Comparison of ENCODE assay signal across 8 mouse cellular contexts in the genomic region with DNA sequence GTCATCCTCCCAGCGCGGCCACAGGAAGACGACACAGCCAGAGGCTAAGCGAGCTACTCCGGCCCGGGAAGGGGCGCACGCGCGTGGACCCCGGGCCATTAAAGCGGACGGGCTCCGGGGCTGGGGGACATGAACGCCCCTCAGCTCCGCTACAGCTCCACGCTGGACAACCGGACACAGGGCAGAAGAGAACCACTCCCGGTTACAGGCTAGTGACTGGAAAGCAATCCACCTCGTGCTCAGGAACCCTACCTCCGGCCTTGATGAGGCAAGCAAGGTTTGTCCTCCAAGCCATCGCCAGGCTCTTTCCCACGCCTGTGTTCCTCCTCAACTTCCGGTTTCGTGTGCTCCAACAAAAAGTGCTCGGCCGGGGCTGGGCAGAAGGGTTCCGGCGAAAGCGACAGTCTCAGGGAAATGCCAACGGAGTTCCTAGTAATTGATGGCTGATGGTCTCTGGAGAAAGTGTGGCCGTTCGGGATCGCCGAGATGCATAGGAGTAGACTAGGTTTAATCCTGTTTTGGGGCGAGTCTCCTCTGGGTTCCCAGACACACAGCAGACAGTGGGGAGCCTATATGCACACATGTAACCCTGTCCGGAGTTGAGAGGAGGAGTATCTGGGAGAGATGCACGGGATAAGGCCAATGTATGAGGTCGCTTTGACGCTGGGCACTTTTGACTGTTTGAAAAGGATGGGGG. TPM values are rescaled to one million over a fixed set of nuclear protein-coding genes. Genes with fewer than 3 reads are reported as not detected.
DNase-seq lines count a peak whose midpoint lies in the region; ATAC-seq and TF ChIP-seq lines count a peak whose summit lies in the region.

A gene (minus strand): TSS at position 351 of the 697 bp plus-strand sequence.

- H3K27me3 ChIP-seq in Patski: no peaks in the 10 kb centered on the region
- H3K27me3 ChIP-seq in hindbrain, embryonic 13.5 days: no peaks in the 10 kb centered on the region

- H3K9me3 ChIP-seq in hindbrain, embryonic 13.5 days: no peaks in the 10 kb centered on the region

- peak within 1 kb of the TSS; percentile 66 for H3K4me3 ChIP-seq in hindbrain, embryonic 13.5 days

- peak within 1 kb of the TSS; percentile 76 for H3K4me2 ChIP-seq in hindbrain, embryonic 13.5 days

- H3K36me3 ChIP-seq in hindbrain, embryonic 13.5 days: peaks cover 6% of the 10 kb centered on the region; the same call in 1 of the 2 replicates

- TF ChIP-seq CTCF in Patski (IDR thresholded peaks at IDR 0.05): no peak

- in situ Hi-C loops in Patski (cut with MboI; ENCODE audit: low pct_unique_long_range_greater_than_20kb): no loop called here

- H3K9ac ChIP-seq in hindbrain, embryonic 13.5 days: peak within 1 kb of the TSS; percentile 84

- ATAC-seq in Patski: peak; percentile 76
- ATAC-seq in hindbrain, embryonic 13.5 days (ENCODE audit: low FRiP score): peak; percentile 93

- under 1% methylated on average over 40 of the region's 40 CpGs for WGBS in hindbrain, embryonic 13.5 days

- CTCF ChIA-PET in Patski (lab: Charles Lee): no interaction called here

- POLR2A ChIA-PET in Patski (lab: Charles Lee): no interaction called here

- H3K27ac ChIP-seq in hindbrain, embryonic 13.5 days: peak within 1 kb of the TSS; percentile 87

- peak; percentile 51 for DNase-seq in Patski (ENCODE audit: low read depth, low spot score)
- peak; percentile 90 to 93 for DNase-seq in cerebellum, postnatal 14 days
- peak; percentile 73 to 78 for DNase-seq in frontal cortex, postnatal 14 days (ENCODE audit: low spot score in 2 of 2)
- DNase-seq in layer of hippocampus, postnatal 25 days (ENCODE audit: extremely low spot score in 1 of 2, low spot score in 1 of 2): peak; percentile 77 to 78
- peak; percentile 79 for DNase-seq in lung, postnatal 25 days (ENCODE audit: low spot score)
- DNase-seq in retina, embryonic 14.5 days (ENCODE audit: low spot score): peak; percentile 91
- DNase-seq in thymus, postnatal 4 days: peak; percentile 85

- peaks cover 23% of the 10 kb centered on the region for H3K4me1 ChIP-seq in hindbrain, embryonic 13.5 days (replicated peaks)

RNA-seq across cellular contexts. Expression of the gene that starts here (rescaled TPM):
- 26.0 TPM for polyA plus RNA-seq in Patski (2021)
- 25.8 and 25.9 TPM in 2 replicates for polyA plus RNA-seq in hindbrain, embryonic 13.5 days (2015; fragmentation: Nextera tagmentation; extraction: Ambion mirVana)
- total RNA-seq in layer of hippocampus, postnatal 25 days (2021): 10 to 100 TPM in 1 of 2 experiments, 1 to 10 TPM in 1; 9.2 to 10.8 TPM

Comparison
In these comparisons a context has a peak if more than half of its experiments do, and no peak if none do; other contexts are left out.
1. Peak in every context shown above with its lines: DNase-seq, ATAC-seq, H3K4me3 ChIP-seq and H3K27ac ChIP-seq.